Mouse (Mus musculus) stomach, postnatal 0 days (tissue): ENCODE data around the gene Art4.

ENCODE experiments used
- CTCF ChIP-seq: IDR thresholded peaks from 2 replicates; pipeline ENCODE4 v1.5.1; 2016; ENCODE audit warnings: antibody characterized with exemption, low read depth, mild to moderate bottlenecking, moderate library complexity
- EP300 ChIP-seq: optimal IDR thresholded peaks from 2 replicates; pipeline ENCODE3; 2016; ENCODE audit warnings: antibody characterized with exemption

GRCm38 (mm10) chr6:136813117-136813516 lies 44.4 kb downstream of the Art4 start:
- TF ChIP-seq CTCF, result peak; percentile 67
- TF ChIP-seq EP300, result no peak
